Mouse (Mus musculus) kidney, postnatal 36 days (tissue): ENCODE results near the gene Tet3.
"Not testable (repeated sequence)": the region's sequence is repeated elsewhere in the genome, so short reads cannot be mapped to it uniquely, and the experiment has no call there.

Experiments used
- DNase-seq, 2 experiments: peaks; one replicate each; pipeline ENCODE4 v3.0.0; 2021 to 2022; ENCODE audit warnings: mixed read lengths in 2 of 2

The Tet3 gene

GRCm38 (mm10) chr6:83361523-83362248, 97.2 kb downstream of the Tet3 start:
- DNase-seq, result no peak

- no peak for DNase-seq
Observed at GRCm38 (mm10) chr6:83357436-83357835, 101.4 kb downstream of the Tet3 start.

DNA sequence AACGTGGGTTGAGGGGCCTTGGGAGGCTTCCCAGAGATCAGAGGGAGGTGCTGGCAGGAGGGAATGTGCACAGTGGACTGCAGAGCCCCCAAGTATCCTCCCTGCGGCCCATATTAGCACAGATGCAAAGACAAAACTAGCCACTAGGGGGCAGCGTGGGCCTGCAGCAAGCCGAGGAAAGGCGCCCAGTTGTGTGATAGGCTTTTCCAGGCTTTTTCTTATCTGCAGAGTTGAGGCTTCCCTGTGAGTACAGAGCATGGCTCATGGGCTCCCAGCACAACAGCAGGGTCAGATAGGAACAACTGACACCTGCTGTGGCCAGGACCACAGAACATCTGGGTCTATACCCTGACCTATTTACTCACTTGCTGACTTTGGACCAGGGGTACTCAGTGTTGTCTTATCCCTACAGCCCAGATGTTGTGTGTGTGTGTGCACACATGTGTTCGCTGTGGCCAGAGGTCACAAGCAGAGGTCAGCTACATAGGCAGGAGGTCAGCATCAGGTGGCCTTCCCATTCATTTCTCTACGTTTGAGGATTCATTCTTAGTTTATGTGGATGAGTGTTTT, 102.2 kb downstream of the Tet3 start:
- DNase-seq, result peak; percentile 75 to 92

- peak; percentile 51 to 60 for DNase-seq
Observed at GRCm38 (mm10) chr6:83354856-83355781, 103.8 kb downstream of the Tet3 start.

GRCm38 (mm10) chr6:83352666-83353410, 106.0 kb downstream of the Tet3 start:
- DNase-seq, result no peak

DNA sequence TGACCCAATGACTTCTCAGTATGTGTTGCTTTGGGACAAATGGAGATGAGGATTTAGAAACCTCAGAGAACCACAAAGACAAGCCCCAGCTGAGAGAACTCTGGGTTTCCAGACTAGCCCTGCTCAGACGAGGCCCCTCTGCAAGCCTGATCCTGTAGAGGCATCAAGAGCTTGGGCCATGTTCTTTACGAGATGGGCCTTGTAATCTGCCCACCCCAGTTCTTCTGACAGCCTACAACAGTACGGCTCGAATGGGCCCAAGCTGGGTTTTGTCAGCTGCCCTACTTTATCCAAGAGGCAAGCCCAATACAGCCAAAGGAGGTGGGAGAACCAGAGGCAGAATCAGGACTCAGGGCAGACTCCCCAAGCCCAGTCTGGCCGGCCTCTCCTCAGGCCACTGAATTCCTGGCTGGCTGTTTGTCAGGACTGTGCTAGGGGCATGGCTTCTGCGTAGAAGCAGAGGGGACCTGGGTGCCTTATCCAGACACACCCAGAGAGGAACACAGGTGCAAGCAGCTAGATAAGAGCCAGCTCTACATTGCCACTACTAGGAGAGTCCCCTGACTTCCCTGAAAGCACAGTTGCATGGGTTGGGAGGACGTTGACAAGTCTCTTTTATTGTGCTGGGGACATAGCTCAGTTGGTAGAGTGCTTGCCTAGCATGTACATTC, 107.3 kb downstream of the Tet3 start:
- no peak for DNase-seq

DNA sequence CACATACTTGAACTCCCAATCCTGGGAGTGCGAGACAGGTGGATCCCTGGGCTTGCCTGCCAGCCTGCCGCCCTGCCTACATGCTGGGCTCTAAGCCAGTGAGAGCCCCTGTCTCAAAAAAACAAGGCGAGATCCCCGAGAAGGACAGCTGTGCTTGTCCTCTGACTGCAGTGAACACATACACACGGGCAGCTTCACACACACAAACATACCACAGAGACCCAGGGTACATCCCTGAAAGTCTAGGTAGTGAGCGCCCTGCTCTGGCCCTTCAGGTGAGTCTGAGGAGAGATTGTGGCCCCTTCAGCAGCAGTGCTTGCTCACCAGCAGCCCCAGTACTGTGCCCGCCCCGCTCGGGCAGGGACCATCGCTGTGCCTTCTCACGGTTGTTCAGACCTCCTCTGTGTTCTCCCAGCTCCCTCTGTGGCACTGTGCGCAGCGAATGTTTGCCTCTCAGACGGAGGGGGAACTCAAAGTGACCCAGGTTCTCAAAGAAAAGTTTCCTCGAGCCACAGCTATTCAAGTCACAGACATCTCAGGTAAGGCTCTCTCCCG, 108.0 kb downstream of the Tet3 start:
- no peak for DNase-seq

GRCm38 (mm10) chr6:83350172-83350571, 108.7 kb downstream of the Tet3 start:
- DNase-seq, result no peak

DNA sequence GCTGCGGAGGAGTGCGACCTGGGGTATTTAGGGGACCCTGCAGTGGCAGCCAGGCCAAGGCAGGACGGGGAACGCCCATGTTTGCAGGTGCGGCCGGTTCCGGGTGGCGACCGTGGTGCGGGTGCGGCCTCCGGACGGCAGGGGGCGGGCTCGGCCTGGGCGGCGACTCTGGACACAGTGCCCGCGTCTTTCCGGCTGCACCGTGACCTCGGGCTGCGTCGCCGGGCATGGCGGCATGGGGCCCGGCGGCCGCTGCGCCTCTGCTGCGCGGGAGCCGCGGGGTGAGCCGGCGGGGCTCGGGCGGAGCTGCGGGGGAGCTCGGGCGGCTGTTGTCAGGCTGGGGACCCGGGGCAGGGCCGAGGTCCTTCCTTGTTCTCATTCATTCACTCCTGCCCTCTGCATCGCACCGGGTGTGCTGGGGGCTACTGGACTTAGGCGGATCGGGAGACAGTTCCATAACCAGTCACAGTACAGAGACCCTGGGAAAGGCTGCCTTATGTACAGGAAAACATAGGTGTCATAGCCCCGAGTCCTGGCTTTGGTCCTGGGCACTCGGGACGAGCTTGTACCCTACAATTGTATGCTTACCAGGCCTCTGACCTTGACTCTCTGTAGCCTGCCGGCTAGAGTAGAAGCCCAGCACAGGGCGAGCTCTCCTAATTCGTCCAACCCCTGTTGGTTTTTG, 109.5 kb downstream of the Tet3 start:
- peak; percentile 87 to 97 for DNase-seq

DNA sequence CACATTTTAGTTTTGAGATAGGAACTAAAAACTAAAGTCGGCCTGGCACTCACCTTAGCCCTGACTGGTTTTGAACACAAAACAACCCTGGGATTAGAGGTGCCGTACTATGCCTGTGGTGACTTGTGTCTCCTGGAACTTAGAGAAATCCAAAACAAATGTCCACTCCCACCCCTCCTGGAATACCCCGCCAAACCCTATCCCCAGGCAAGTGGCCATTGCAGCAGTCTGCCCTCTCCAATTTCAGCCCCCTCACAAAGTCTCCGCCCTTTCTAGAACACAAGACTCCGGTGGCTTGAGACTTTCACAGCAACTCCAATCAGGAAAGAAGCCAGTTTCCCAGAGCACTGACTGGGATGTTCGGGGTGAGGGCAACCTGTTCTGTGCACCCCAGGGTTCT, 110.0 kb downstream of the Tet3 start, which contains the start of gene Bola3:
Gene Bola3, plus strand, starts transcription at position 275 of the 400 bp plus-strand sequence.
- DNase-seq, result no peak

- DNase-seq, result no peak
Observed at GRCm38 (mm10) chr6:83347916-83348315, 111.0 kb downstream of the Tet3 start.

- DNase-seq, result not testable (repeated sequence)
Observed at GRCm38 (mm10) chr6:83345285-83345684, 113.6 kb downstream of the Tet3 start.

DNA sequence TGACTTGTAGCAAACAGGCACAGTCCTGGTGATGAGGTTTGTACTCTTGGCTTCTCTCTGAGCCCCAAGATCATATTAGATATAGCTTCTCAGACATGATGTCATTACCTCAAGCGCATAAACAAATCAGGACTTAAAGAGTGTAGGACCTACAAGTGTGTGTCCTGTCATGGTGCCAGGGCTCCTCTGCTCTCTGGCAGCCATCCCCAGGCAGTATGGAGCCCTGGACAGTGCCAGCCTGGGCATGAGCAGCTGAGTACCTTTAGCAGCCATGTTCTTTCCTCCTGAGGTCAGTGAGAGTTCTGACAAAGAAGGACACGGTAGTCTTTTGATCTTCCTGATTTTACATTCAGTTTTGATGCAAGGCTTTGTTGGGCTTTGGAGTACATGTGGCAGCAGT, 115.9 kb downstream of the Tet3 start:
- DNase-seq, result no peak

GRCm38 (mm10) chr6:83341387-83341786, 117.5 kb downstream of the Tet3 start:
- no peak for DNase-seq

DNA sequence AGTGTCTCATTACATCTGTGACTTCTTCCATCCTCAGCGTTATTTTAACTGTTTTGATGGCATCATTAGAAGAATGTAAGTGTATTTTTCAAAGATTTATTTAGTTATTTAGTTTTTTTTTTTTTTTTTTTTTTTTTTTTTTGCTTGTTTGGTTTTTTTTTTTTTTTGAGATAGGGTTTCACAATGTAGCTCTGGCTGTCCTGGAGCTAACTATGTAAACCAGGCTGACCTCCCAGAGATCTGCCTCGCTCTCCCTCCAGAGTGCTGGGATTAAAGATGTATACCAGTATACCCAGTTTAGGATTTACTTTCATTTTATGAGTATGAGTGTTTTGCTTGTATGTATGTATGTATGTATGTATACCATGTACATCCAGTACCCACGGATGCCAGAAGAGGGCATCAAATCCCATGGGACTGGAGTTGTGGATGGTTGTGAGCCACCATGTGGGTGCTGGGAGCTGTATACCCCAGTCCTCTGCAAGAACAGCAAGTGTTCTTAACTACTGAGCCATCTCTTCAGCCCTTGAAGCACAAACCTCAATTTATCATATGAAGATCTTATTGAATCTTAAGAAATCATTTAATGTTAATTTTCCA, 131.2 kb downstream of the Tet3 start:
- no peak for DNase-seq

DNA sequence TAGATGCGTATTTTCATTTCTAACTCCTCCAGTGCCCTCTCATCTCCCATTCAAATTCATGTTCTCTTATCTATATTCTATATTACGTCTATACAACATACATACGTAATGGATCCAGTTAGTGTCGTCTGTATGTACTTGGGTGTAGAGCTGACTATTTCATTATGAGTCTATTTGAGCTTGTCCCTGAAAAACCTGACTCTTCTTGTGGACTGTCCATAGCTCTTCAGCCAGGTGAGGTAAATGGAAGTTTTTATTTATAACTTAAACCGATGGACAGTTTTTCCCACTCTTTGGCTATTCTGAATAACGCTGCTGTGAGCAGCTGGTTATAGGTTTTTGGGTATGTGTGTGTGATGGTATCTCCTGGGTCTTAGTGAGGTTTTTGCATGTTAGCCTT, 132.1 kb downstream of the Tet3 start:
- no peak for DNase-seq

DNA sequence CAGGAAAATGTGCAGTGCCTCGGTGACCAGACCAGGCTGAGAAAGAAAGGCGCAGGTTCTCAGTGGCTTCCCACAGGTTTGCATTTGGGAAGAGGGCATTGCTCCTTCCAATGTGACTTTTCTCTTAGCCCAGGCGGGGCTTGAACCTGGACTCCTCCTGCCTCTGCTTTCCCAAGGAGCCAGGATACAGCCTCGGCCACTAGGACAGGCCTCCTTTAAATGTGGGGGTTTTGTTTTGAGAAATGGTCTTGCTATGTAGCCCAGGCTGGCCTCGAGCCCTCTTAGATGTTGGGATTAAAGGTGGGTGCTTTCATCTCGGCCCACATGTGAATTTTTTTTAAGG, 132.5 kb downstream of the Tet3 start:
- DNase-seq, result no peak

DNA sequence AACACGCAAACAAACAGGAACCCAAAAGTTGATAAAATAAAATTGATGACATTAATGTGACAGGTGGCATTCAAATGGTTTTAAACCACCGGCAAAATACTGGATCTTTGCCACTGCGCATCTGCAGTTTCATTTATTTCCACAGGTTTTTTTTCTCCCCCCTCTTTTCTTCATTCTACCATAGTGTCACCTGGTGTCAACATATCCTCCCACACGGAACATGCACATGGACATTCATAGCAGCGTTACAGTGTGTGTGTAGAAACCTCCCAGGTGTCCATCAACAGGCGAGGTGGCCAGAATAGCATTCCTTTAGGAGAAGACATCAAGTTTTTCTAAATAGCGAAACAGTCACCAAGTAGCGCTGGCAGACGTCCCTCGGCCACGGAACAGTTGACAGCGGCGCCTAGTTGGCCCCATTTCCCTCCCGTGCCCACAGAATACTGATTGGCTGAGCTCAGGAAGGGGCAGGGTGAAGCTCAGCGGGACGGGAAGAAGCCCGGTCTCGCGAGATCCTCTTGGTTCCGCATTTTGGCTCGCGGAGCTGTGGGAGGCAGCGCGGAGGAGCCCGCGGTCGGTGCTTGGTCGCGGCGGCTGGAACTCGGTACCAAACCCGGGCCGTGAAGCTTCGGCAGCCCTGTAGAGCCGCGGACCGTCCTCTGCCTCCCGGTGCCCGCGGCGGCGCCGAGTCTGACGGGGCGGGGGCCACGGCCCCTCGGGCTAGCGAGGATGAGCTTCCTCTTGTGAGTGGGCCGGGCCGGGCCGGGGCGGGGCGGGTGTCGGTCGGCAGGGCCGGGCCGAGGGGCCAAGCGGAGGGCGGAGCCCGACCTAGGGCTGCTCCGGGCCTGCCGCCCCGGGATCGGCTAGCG, 133.1 kb downstream of the Tet3 start, which contains the start of the genes Mthfd2 and Mob1a:
Gene Mthfd2, minus strand, starts transcription at position 384 of the 869 bp plus-strand sequence.
Gene Mob1a, plus strand, starts transcription at position 492 of the 869 bp plus-strand sequence.
- DNase-seq, result peak; percentile 97 to 98

DNA sequence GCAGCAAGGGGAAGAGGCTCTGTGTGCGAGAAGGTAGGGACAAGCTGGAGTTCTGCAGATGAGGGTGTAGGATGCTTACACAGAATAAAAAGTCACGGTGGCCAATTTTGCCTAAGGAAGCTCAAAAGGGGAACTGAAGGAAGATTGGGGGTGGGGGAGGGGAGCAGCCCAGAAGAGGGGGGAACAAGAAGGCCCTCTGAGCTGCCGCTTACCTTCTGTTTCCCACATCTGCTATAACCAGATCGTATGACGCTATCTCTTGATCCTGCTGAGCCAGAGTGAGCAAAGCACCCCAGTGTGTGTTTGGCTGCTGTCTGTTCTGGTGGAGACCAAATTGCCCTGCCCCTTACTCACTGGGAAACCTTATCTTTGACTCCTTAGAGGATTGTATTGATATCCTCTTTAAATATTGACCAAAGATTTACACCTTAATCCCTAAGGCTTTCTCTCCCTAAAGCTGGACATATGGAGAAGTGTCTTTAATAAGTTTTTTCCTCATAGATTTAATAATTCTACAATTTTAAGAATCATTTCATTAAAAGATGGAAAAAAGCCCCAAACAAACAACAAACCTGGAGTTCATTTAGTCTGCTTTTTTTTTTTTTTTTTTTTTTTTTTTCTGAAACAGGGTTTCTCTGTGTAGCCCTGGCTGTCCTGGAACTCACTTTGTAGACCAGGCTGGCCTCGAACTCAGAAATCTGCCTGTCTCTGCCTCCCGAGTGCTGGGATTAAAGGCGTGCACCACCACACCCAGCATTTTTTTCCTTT, 135.0 kb downstream of the Tet3 start:
- DNase-seq, result no peak
